Mouse (Mus musculus) T-cell, adult 66 days (primary cell): ENCODE measurements around the gene P3h2. TPM values are rescaled to one million over a fixed set of nuclear protein-coding genes. Genes with fewer than 3 reads are reported as not detected.

ENCODE experiments used
- total RNA-seq, 2 experiments: library from RNA; stranded (reverse); gene quantifications; 3 replicates in 1 of 2; 4 replicates in 1 of 2; pipeline ENCODE4 v1.2.4; 2023

Gene P3h2
- not detected for total RNA-seq

GRCm38 (mm10) chr16:26105115-26105974 is at the start of gene P3h2:
TSS of gene P3h2 (minus strand) at chr16:26105784.

